Mouse (Mus musculus): ENCODE results near the gene Snx11. TPM values are rescaled to one million over a fixed set of nuclear protein-coding genes. Genes with fewer than 3 reads are reported as not detected.

Gene Snx11
- total and polyA plus RNA-seq, 3 experiments = 33.7 to 43.1 TPM; not detected in 1

DNA sequence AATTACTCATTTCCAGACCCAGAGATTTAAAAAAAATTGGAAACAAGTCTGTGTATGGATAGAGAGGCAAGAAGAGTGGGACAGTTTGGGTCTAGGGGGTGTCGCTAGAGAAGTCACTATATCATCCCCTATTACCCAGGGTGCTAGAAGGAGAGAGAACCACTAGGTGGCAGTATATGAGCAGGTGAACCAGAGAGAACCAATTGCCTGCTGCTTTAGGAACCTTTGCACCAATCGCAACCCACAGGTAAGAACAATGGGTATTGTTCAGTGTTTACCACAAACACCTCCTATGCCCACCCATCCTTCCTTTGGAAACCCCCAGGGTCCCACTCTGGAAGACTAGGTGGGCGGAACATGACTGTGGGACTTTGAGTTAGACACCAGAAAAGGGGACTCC, 17.3 kb downstream of the Snx11 start (continued):
- TF ChIP-seq MYC (IDR thresholded peaks at IDR 0.05; ENCODE audit: low read depth, low read length) (peak; percentile 26; the same call in 1 of the 2 replicates), NRF1 (IDR thresholded peaks at IDR 0.05; ENCODE audit: insufficient read depth, low read depth, low read length, poor library complexity, severe bottlenecking) (no peak), ZNF384 (IDR thresholded peaks at IDR 0.05; ENCODE audit: low read depth, low read length) (no peak), GATA1 (IDR thresholded peaks at IDR 0.05; ENCODE audit: low read depth, low read length) (no peak), MAZ (IDR thresholded peaks at IDR 0.05; ENCODE audit: low read depth, low read length) (no peak), MXI1 (IDR thresholded peaks at IDR 0.05; ENCODE audit: low read depth, low read length) (no peak), GABPA (IDR thresholded peaks at IDR 0.05; ENCODE audit: low read depth, low read length) (no peak), MAX (IDR thresholded peaks at IDR 0.05; ENCODE audit: low read length) (no peak)

DNA sequence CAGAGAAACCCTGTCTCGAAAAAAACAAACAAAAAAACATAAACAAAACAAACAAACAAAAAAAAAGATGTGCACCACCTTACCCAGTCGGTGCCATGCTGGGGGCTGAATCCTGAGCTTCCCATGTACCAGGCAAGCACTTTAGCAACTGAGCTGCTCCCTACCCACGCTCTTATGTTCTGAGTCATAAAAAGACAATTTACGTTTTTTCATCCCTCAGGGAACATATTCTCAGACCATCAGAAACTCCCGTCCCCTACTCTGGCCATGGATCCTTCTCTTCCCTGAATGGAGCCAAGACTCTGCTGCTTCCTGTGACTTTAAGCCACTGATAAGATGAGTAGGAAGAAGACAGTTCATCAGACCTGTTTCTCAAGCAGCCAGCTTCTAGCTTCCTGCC, 19.0 kb downstream of the Snx11 start:
- Histone ChIP-seq H3K79me2 (ENCODE audit: control insufficient read depth, insufficient read depth, low read length, poor library complexity) (no peaks in the 10 kb centered on the region), H3K4me1 (ENCODE audit: control insufficient read depth in 1 of 2, insufficient read depth in 2 of 2, low read length in 2 of 2) (no peaks in the 10 kb centered on the region), H3K4me3 (ENCODE audit: control insufficient read depth in 1 of 2, insufficient read depth in 1 of 2, low read depth in 2 of 2, low read length in 2 of 2) (no peak overlapping the region), H3K9ac (ENCODE audit: control insufficient read depth, low read depth, low read length, poor library complexity, severe bottlenecking) (no peak overlapping the region), H3K27me3 (ENCODE audit: control insufficient read depth in 1 of 2, insufficient read depth in 2 of 2, low read length in 2 of 2) (peaks cover 1 to 5% of the 10 kb centered on the region in 2 experiments), H3K36me3 (ENCODE audit: control insufficient read depth in 1 of 2, insufficient read depth in 2 of 2, low read length in 2 of 2) (no peaks in the 10 kb centered on the region), H3K9me3 (replicated peaks; ENCODE audit: insufficient read depth, low read length) (no peaks in the 10 kb centered on the region), H3K27ac (ENCODE audit: control insufficient read depth, low read depth, low read length) (no peak overlapping the region)
- DNase-seq (ENCODE audit: low read depth, low spot score) = no peak
- no peak for TF ChIP-seq HCFC1 (IDR thresholded peaks at IDR 0.05; ENCODE audit: low read depth, low read length)
- TF ChIP-seq SIN3A (IDR thresholded peaks at IDR 0.05; ENCODE audit: low read length) = no peak
- TF ChIP-seq EP300 (IDR thresholded peaks at IDR 0.05; ENCODE audit: low read depth in 1 of 2, low read length in 2 of 2) = no peak
- no peak for TF ChIP-seq NELFE (IDR thresholded peaks at IDR 0.05; ENCODE audit: low read depth, low read length)
- TF ChIP-seq POLR2A (IDR thresholded peaks at IDR 0.05; ENCODE audit: control insufficient read depth in 1 of 2, insufficient read depth in 1 of 2, low read depth in 1 of 2, low read length in 2 of 2, poor library complexity in 1 of 2) = no peak
- no peak for TF ChIP-seq UBTF (IDR thresholded peaks at IDR 0.05; ENCODE audit: borderline replicate concordance, insufficient read depth, low read depth, low read length)
- no peak for TF ChIP-seq CHD2 (IDR thresholded peaks at IDR 0.05; ENCODE audit: low read length)

DNA sequence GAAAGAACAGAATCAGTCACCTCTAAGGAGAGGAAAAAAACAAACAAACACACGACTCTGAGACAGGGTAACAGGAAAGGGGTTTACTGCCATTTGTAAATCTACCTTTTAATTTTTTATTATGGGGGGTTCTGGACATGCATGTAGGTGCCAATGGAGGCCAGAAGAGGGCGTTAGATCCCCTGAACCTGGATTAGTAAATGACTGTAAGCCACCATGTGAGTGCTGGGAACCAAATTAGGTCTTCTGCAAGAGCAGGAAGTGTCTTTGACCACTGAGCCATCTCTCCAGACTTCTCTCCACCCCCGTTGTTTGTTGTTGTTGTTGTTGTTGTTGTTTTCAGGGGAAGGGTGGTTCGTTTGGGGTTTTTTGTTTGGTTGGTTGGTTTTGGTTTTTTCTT, 19.9 kb downstream of the Snx11 start:
- no peaks in the 10 kb centered on the region for H3K9me3 ChIP-seq (replicated peaks; ENCODE audit: insufficient read depth, low read length)
- H3K27ac ChIP-seq (ENCODE audit: control insufficient read depth, low read depth, low read length) = no peak overlapping the region
- TF ChIP-seq SMC3 (IDR thresholded peaks at IDR 0.05; ENCODE audit: low read depth, low read length) (peak; percentile 46), TAL1 (IDR thresholded peaks at IDR 0.05; ENCODE audit: low read length) (no peak), CTCF (IDR thresholded peaks at IDR 0.05 in 2 of 3, conservative IDR thresholded peaks at IDR 0.05 in 1 of 3; ENCODE audit: control insufficient read depth in 1 of 3, insufficient read depth in 1 of 3, low read depth in 2 of 3, low read length in 3 of 3, poor library complexity in 1 of 3, severe bottlenecking in 1 of 3) (peak; percentile 10 to 44 (median 17); a peak in 3 of 6 replicates)
- H3K27me3 ChIP-seq (ENCODE audit: control insufficient read depth in 1 of 2, insufficient read depth in 2 of 2, low read length in 2 of 2) = peaks cover 4 to 9% of the 10 kb centered on the region in 2 experiments
- H3K79me2 ChIP-seq (ENCODE audit: control insufficient read depth, insufficient read depth, low read length, poor library complexity) = no peaks in the 10 kb centered on the region
- H3K36me3 ChIP-seq (ENCODE audit: control insufficient read depth in 1 of 2, insufficient read depth in 2 of 2, low read length in 2 of 2) = no peaks in the 10 kb centered on the region
- no peaks in the 10 kb centered on the region for H3K4me1 ChIP-seq (ENCODE audit: control insufficient read depth in 1 of 2, insufficient read depth in 2 of 2, low read length in 2 of 2)
- DNase-seq (ENCODE audit: low read depth, low spot score) = peak; percentile 34
- no peak overlapping the region for H3K4me3 ChIP-seq (ENCODE audit: control insufficient read depth in 1 of 2, insufficient read depth in 1 of 2, low read depth in 2 of 2, low read length in 2 of 2)
- H3K9ac ChIP-seq (ENCODE audit: control insufficient read depth, low read depth, low read length, poor library complexity, severe bottlenecking) = no peak overlapping the region

All from MEL (cell line).